Mouse (Mus musculus) kidney, embryonic 16.5 days (tissue): ENCODE results near the gene Cela3b. TPM values are rescaled to one million over a fixed set of nuclear protein-coding genes. Genes with fewer than 3 reads are reported as not detected.
"Not testable (repeated sequence)": the region's sequence is repeated elsewhere in the genome, so short reads cannot be mapped to it uniquely, and the experiment has no call there.

Experiments used
- ATAC-seq: fragments of 200-750 bp; cut with Nextera tagmentation; 2 replicates; pipeline ENCODE4 v1.8.0; 2017; ENCODE audit warnings: moderate TSS enrichment; ENCODE audit not compliant: low FRiP score, low TSS enrichment
- H3K27ac ChIP-seq: fragments of 300-500 bp; sonication (generic); 2 replicates; pipeline ENCODE4 v1.5.1; 2014; ENCODE audit warnings: low read length
- H3K27me3 ChIP-seq: fragments of 300-500 bp; sonication (generic); 2 replicates; pipeline ENCODE4 v1.6.1; 2014; ENCODE audit warnings: low read length, control low read depth, mixed read lengths; ENCODE audit not compliant: insufficient read depth
- H3K36me3 ChIP-seq: fragments of 300-500 bp; sonication (generic); 2 replicates; pipeline ENCODE4 v1.6.1; 2014; ENCODE audit warnings: low read length, control low read depth, mixed read lengths; ENCODE audit not compliant: insufficient read depth
- H3K4me1 ChIP-seq: fragments of 300-500 bp; sonication (generic); 2 replicates; pipeline ENCODE4 v1.6.1; 2014; ENCODE audit warnings: low read length, control low read depth, mixed read lengths; ENCODE audit not compliant: insufficient read depth
- H3K4me2 ChIP-seq: fragments of 300-500 bp; sonication (generic); replicated peaks from 2 replicates; pipeline ENCODE4 v1.6.1; 2014; ENCODE audit warnings: low read depth, low read length
- H3K4me3 ChIP-seq: fragments of 300-500 bp; sonication (generic); 2 replicates; pipeline ENCODE4 v1.5.1; 2014; ENCODE audit warnings: mild to moderate bottlenecking, low read length
- H3K9ac ChIP-seq: fragments of 300-500 bp; sonication (generic); replicated peaks from 2 replicates; pipeline ENCODE4 v1.6.1; 2014; ENCODE audit warnings: low read length
- H3K9me3 ChIP-seq: fragments of 300-500 bp; sonication (generic); 2 replicates; pipeline ENCODE4 v1.6.1; 2016; ENCODE audit warnings: low read length, control low read depth
- WGBS: fragments of 180-500 bp; shearing (Covaris S2); extraction: QIAGEN DNeasy Blood & Tissue Kit; methylation state at CpG from one replicate; pipeline ENCODE4 v1.1.7; 2014; 5-methylcytosine and 5-hydroxymethylcytosine counted together
- polyA plus RNA-seq: library from polyadenylated mRNA; unstranded; fragments of >200 nt; fragmentation: Nextera tagmentation; extraction: Ambion mirVana; gene quantifications from 2 replicates; pipeline ENCODE4 v1.2.1, GENCODE M21; 2015

The Cela3b gene
- polyA plus RNA-seq, 1 experiment from 2014 or later, result not detected

DNA sequence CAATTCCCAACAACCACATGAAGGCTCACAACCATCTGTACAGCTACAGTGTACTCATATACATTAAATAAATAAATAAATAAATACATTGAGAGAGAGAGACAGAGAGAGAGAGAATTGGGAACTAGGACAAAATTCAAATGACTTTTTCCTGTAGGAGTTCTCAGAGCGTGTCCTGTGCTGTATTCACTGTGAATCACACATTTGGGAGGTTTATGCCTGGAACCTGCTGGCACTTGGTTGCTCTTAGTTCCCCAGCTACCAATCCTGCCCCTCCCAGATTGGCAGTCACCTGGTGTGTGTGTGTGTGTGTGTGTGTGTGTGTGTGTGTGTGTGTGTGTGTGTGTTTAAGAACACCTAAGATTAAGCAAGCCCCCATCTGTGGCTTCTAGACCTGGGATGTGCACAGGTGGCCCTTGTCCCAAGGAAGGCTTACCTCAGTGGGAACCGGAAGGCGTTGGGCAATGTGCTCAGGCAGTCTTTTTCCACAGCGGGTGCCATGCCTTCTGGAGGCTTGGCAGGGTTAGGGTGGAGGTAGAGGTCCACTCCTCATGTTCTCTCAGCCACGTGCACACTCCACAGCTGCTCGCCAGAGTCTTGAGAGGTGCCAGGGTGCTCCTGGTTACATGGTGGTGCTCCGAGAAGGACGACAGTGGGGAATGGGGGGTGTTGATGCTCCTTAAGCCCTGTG lies 6.8 kb upstream of the Cela3b start:
- no peak for ATAC-seq
- Histone ChIP-seq H3K36me3 (no peaks in the 10 kb centered on the region), H3K4me2 (no peak overlapping the region), H3K4me3 (no peak overlapping the region), H3K9me3 (no peaks in the 10 kb centered on the region), H3K9ac (no peak overlapping the region), H3K27ac (no peak overlapping the region), H3K4me1 (no peaks in the 10 kb centered on the region), H3K27me3 (no peaks in the 10 kb centered on the region)
- WGBS, result 87% methylated on average over 8 of the region's 8 CpGs

DNA sequence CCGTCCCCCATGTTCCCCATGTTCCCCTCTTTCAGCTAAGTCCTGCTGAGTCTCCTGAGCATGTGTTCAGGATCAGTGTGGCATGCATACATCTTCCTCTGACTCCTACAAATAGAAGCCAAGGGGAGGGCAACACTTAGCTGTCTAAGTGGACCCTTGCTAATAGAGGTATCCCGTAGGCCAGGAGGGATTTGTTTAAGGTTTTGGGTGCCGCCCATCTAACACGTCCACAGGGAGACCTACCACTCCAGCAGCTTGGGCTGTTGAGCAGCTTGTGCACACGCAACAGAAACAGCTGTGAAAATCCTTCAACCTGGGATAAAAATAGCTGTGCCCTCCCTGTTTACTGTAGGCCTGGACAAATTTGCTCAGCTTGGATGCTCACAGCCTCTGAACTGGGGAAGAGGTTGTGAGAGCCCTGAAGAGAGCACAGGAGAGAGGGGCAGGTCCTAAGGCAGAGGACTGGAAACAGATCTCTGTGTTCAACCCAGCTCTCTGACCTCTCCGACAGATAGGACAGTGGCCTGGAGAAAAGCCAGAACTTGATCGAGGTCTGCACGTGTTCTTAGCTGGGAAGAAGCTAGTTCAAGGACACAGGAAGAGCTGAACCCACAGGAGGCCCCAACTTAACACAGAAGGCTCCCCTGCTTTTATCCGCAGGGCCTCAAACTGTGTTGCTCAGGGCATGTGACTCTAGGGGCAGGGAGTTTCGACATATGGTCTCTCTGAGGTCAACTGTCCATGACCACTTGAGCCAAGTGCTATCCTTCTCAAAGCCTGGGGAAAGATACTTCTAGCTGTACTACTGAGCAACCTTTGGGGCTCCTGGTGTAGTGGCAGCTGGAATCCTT lies 2.6 kb upstream of the Cela3b start:
- not testable (repeated sequence) for H3K4me1 ChIP-seq, H3K27me3 ChIP-seq, H3K4me3 ChIP-seq, H3K4me2 ChIP-seq, H3K9me3 ChIP-seq, H3K9ac ChIP-seq, H3K36me3 ChIP-seq, H3K27ac ChIP-seq, ATAC-seq
- 65% methylated on average over 10 of the region's 10 CpGs for WGBS

DNA sequence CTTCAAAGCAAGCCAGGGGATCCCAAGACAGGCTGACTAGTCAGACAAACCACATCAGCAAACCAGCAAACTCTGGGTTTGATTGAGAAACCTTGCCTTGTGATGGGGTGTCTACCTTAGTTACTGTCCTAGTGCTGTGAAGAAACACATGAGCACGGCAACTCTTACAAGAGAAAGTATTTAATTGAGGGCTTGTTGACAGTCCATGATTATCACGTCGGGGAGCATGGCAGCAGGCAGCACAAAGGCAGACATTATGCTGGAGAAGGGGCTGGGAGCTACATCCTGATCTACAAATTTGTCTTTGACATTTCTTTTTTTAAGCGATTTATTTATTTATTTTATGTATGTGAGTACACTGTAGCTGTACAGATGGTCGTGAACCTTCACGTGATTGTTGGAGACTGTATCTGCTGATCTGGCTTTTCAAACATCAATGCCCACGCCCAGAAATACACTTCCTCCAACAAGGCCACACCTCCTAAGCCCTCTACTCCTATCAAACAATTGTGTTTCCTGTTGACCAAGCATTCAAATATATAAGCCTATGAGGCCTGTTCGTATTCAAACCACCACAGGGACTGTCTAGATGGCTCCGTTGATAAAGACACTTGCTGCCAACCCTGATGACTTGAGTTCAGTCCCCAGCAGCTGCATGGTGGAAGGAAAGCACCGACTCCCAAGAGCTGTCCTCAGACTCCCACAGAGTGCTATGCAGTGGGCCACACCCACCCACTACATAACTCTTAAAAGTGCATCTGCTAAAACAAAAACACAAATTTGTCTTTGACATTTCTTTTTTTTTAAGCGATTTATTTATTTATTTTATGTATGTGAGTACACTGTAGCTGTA lies 12.4 kb downstream of the Cela3b start:
- Histone ChIP-seq H3K9ac (no peak overlapping the region), H3K4me3 (no peak overlapping the region), H3K36me3 (no peaks in the 10 kb centered on the region), H3K4me1 (0 out of 2 replicates have a peak, but pooled peaks cover 2% of the 10 kb centered on the region), H3K9me3 (no peaks in the 10 kb centered on the region), H3K27ac (no peak overlapping the region), H3K27me3 (no peaks in the 10 kb centered on the region), H3K4me2 (no peak overlapping the region)
- 78% methylated on average over 11 of the region's 11 CpGs for WGBS
- ATAC-seq, result no peak

DNA sequence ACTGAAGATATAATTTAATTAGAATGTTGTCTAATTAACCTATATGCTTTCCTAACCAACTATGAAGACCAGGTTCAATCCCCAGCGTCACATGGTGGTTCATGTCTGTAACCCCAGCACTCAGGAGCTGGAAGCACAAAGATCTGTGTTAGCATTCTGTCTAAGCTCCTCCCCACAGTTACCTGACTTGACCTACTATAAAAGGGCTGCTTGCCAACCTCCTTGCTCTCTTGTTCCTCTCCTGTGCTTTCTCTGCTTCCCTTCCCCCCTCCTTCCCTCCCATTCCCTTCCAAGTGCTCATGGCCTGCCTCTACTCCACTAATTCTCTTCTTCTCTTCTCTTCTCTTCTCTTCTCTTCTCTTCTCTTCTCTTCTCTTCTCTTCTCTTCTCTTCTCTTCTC lies 15.4 kb downstream of the Cela3b start:
- ATAC-seq, result no peak
- no peak overlapping the region for H3K4me2 ChIP-seq
- H3K27ac ChIP-seq, result no peak overlapping the region; the same call in 1 of the 2 replicates
- H3K36me3 ChIP-seq, result no peaks in the 10 kb centered on the region
- no peaks in the 10 kb centered on the region for H3K27me3 ChIP-seq
- WGBS, result 61% methylated on average over 1 of the region's 1 CpGs
- H3K9ac ChIP-seq, result no peak overlapping the region
- H3K9me3 ChIP-seq, result no peaks in the 10 kb centered on the region
- H3K4me1 ChIP-seq, result 0 out of 2 replicates have a peak, but pooled peaks cover 2% of the 10 kb centered on the region
- H3K4me3 ChIP-seq, result no peak overlapping the region

DNA sequence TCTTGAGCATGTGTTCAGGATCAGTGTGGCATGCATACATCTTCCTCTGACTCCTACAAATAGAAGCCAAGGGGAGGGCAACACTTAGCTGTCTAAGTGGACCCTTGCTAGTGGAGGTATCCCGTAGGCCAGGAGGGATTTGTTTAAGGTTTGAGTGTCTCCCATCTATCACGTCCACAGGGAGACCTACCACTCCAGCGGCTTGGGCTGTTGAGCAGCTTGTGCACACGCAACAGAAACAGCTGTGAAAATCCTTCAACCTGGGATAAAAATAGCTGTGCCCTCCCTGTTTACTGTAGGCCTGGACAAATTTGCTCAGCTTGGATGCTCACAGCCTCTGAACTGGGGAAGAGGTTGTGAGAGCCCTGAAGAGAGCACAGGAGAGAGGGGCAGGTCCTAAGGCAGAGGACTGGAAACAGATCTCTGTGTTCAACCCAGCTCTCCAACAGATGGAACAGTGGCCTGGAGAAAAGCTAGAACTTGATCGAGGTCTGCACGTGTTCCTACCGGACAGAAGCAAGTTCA lies 18.1 kb downstream of the Cela3b start:
- ATAC-seq, H3K4me1 ChIP-seq: not testable (repeated sequence)

DNA sequence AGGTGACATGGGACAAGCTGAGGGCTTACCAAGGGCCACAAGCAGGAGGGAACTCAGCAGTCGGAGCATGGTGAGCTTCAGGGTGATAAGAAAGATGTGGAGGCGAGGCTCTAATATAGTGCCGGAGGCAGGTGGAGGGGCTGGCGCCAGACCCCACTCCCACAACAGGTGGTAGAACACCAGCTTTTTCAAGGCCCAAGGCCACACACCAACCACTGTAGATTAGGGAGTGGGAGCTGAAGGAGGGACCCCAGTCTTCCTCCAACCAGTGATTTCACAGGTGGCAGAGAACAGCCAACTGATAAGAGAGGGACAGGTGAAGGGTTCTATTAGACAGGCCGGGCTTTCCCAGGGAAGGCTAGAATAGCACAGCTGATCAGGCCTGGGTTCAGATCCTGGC lies 20.6 kb downstream of the Cela3b start, which contains the start of gene Cela3a:
TSS of gene Cela3a (minus strand) at position 101 of the 400 bp plus-strand sequence.
- 86% methylated on average over 5 of the region's 5 CpGs for WGBS
- Histone ChIP-seq H3K4me2 (no peak within 1 kb of the TSS), H3K4me1 (0 out of 2 replicates have a peak, but pooled peaks cover 2% of the 10 kb centered on the region), H3K9me3 (no peaks in the 10 kb centered on the region), H3K27ac (no peak within 1 kb of the TSS), H3K27me3 (no peaks in the 10 kb centered on the region), H3K36me3 (no peaks in the 10 kb centered on the region), H3K9ac (no peak within 1 kb of the TSS), H3K4me3 (no peak within 1 kb of the TSS)
- no peak for ATAC-seq

More for the DNA sequence above, 18.1 kb downstream of the Cela3b start:
- not testable (repeated sequence) for H3K27me3 ChIP-seq, H3K4me2 ChIP-seq, H3K9me3 ChIP-seq, H3K36me3 ChIP-seq, H3K27ac ChIP-seq, H3K4me3 ChIP-seq, H3K9ac ChIP-seq
- 72% methylated on average over 7 of the region's 7 CpGs for WGBS

DNA sequence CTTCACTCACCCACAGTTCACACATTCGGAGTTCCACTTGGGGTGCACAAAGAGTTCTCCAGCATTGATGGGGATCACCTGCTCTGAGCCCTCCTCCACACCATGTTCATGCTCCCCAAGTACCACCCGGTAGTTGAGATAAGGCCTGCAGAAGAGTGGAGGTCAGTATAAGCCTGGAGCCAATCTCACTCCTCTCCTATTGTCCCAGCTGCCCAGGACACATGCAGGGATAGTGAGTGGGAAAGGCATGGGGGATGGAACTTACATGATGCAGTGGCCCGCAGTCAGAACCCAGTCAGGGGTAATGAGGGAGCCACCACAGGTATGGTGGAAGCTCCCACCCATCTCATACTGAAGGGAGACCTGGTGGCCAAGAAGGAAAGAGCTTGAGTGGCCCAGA lies 24.8 kb downstream of the Cela3b start:
- no peaks in the 10 kb centered on the region for H3K9me3 ChIP-seq
- H3K27me3 ChIP-seq, result no peaks in the 10 kb centered on the region
- no peak overlapping the region for H3K4me3 ChIP-seq
- no peak overlapping the region for H3K27ac ChIP-seq
- no peak for ATAC-seq
- H3K4me2 ChIP-seq, result no peak overlapping the region
- WGBS, result 89% methylated on average over 3 of the region's 3 CpGs
- no peak overlapping the region for H3K9ac ChIP-seq
- no peaks in the 10 kb centered on the region for H3K4me1 ChIP-seq
- H3K36me3 ChIP-seq, result no peaks in the 10 kb centered on the region

DNA sequence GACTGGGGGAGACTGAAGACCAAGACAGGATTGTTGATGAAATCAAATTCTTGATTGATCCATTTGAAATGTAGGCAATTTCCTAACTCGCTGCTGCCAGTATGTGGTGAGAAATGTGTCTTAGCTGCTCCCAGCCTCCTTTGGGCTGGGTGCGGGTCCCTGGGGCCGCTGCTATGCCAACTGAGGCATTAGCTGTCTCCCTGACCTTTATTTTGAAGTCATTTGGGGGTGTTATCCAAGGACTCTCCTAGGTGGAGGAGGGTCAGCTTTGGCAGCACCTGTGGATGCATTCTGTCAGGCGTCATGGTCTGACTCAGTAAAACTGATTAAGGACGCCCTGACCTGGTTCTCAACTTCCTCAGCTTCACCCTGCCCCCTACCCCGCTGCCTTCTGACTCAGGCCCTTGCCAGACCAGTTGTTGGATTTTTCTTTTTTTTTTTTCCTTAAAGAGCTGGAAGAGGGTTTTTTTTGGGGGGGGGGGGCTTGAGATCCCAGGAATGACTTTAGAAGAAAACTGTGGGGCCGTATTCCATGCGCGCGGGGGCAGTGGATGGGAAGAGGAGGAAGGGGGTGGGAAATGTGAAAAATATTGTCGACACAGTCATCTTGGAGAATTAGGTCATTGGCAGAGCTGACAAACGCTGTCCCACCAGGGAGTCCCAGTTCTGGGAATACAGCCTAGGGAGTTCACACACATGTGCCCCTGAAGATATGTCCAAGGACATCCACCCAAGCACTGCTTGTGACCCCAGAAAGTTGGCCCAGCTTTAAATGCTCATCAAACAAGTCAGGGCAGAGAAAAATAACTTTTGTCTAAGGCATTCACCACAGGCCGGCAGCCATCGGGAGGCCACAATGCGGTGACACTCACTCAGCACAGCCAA lies 33.5 kb downstream of the Cela3b start:
- no peaks in the 10 kb centered on the region for H3K9me3 ChIP-seq
- H3K4me1 ChIP-seq, result peaks cover 8% of the 10 kb centered on the region; the same call in 1 of the 2 replicates
- WGBS, result 66% methylated on average over 15 of the region's 15 CpGs
- H3K4me2 ChIP-seq, result no peak overlapping the region
- no peaks in the 10 kb centered on the region for H3K27me3 ChIP-seq
- H3K27ac ChIP-seq, result no peak overlapping the region
- H3K9ac ChIP-seq, result no peak overlapping the region
- no peaks in the 10 kb centered on the region for H3K36me3 ChIP-seq
- no peak overlapping the region for H3K4me3 ChIP-seq
- ATAC-seq, result no peak
